Mouse (Mus musculus) hindbrain, postnatal 0 days (tissue): ENCODE results near the gene Nod2. TPM values are rescaled to one million over a fixed set of nuclear protein-coding genes. Genes with fewer than 3 reads are reported as not detected.
A peak's percentile ranks its signal among the peaks of the same experiment; 100 is the strongest.

Experiments
- ATAC-seq: fragments of 200-750 bp; cut with Nextera tagmentation; 2 replicates; pipeline ENCODE4 v1.8.0; 2017; ENCODE audit warnings: mild to moderate bottlenecking, moderate TSS enrichment, moderate library complexity
- DNase-seq: peaks from one replicate; pipeline ENCODE4 v3.0.0-alpha.2; 2015; ENCODE audit warnings: low spot score
- H3K27ac ChIP-seq: fragments of 300-500 bp; sonication (generic); 2 replicates; pipeline ENCODE4 v1.5.1; 2014; ENCODE audit warnings: mild to moderate bottlenecking
- H3K27me3 ChIP-seq: fragments of 300-500 bp; sonication (generic); 2 replicates; pipeline ENCODE4 v1.6.1; 2014; ENCODE audit warnings: low read length, mixed read lengths; ENCODE audit not compliant: insufficient read depth
- H3K36me3 ChIP-seq: fragments of 300-500 bp; sonication (generic); 2 replicates; pipeline ENCODE4 v1.6.1; 2014; ENCODE audit warnings: low read length, mixed read lengths; ENCODE audit not compliant: insufficient read depth
- H3K4me1 ChIP-seq: fragments of 300-500 bp; sonication (generic); 2 replicates; pipeline ENCODE4 v1.6.1; 2014; ENCODE audit warnings: antibody characterized with exemption, low read length, mixed read lengths; ENCODE audit not compliant: insufficient read depth
- H3K4me2 ChIP-seq: fragments of 300-500 bp; sonication (generic); 2 replicates; pipeline ENCODE4 v1.6.1; 2014; ENCODE audit warnings: low read depth, mild to moderate bottlenecking, low read length, moderate library complexity, mixed read lengths
- H3K4me3 ChIP-seq: fragments of 300-500 bp; sonication (generic); 2 replicates; pipeline ENCODE4 v1.5.1; 2014; ENCODE audit warnings: low read length
- H3K9ac ChIP-seq: fragments of 300-500 bp; sonication (generic); replicated peaks from 2 replicates; pipeline ENCODE4 v1.6.1; 2014; ENCODE audit warnings: mild to moderate bottlenecking, low read length, moderate library complexity, mixed read lengths
- H3K9me3 ChIP-seq: fragments of 300-500 bp; sonication (generic); 2 replicates; pipeline ENCODE4 v1.6.1; 2016; ENCODE audit warnings: low read length, mixed read lengths
- CTCF ChIP-seq: IDR thresholded peaks from 2 replicates; pipeline ENCODE4 v1.5.1; 2016; ENCODE audit warnings: antibody characterized with exemption, control low read depth, low read depth
- WGBS: fragments of 180-500 bp; shearing (Covaris S2); extraction: QIAGEN DNeasy Blood & Tissue Kit; methylation state at CpG from one replicate; pipeline ENCODE4 v1.1.7; 2014; 5-methylcytosine and 5-hydroxymethylcytosine counted together
- polyA plus RNA-seq: library from polyadenylated mRNA; unstranded; fragments of >200 nt; fragmentation: Nextera tagmentation; extraction: Ambion mirVana; gene quantifications from 2 replicates; pipeline ENCODE4 v1.2.1, GENCODE M21; 2015
- total RNA-seq: library from RNA; depleted of rRNA; stranded (reverse); fragments of >200 nt; gene quantifications from 2 replicates; pipeline ENCODE4 v1.2.3, GENCODE M21; 2014

Nod2 gene
- total and polyA plus RNA-seq, 2 experiments from 2014 or later, result 0.05 to 1.7 TPM

DNA sequence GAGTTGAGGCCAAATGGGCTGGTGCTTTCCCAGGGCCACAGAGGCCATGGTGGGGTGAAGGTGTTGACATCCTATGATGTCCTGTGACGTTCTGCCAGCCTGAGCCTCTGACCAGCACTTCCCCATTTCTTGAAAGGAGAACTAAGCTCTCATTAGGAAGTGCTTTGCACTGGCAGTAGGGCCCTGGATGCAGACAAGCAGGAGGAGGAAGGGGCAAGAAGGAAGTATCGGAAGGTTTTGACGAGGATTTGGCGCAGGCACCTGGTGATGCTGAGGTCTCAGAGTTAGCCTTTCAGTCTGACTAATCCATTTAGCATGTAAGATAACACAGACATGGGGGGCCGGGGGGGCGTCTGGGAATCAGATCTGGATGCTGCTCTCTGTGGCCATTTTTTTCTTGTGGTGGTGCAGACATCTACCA, 15.3 kb downstream of the Nod2 start:
- no peaks in the 10 kb centered on the region for H3K27me3 ChIP-seq
- TF ChIP-seq CTCF, result no peak
- WGBS, result 78% methylated on average over 6 of the region's 6 CpGs
- no peak overlapping the region for H3K4me2 ChIP-seq
- no peaks in the 10 kb centered on the region for H3K4me1 ChIP-seq
- no peak for DNase-seq
- H3K4me3 ChIP-seq, result no peak overlapping the region
- no peaks in the 10 kb centered on the region for H3K9me3 ChIP-seq
- H3K36me3 ChIP-seq, result no peaks in the 10 kb centered on the region
- no peak for ATAC-seq
- H3K9ac ChIP-seq, result no peak overlapping the region
- H3K27ac ChIP-seq, result no peak overlapping the region

DNA sequence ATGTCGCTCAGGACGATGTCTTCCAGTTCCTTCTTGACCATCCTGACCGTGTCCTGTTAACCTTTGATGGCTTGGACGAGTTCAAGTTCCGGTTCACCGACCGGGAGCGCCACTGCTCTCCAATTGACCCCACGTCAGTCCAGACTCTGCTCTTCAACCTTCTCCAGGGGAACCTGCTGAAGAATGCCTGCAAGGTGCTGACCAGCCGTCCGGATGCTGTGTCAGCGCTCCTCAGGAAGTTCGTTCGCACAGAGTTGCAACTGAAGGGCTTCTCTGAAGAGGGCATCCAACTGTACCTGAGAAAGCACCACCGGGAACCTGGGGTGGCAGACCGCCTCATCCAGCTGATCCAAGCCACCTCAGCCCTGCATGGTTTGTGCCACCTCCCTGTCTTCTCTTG, 17.0 kb downstream of the Nod2 start:
- 63% methylated on average over 16 of the region's 16 CpGs for WGBS
- no peaks in the 10 kb centered on the region for H3K36me3 ChIP-seq

DNA sequence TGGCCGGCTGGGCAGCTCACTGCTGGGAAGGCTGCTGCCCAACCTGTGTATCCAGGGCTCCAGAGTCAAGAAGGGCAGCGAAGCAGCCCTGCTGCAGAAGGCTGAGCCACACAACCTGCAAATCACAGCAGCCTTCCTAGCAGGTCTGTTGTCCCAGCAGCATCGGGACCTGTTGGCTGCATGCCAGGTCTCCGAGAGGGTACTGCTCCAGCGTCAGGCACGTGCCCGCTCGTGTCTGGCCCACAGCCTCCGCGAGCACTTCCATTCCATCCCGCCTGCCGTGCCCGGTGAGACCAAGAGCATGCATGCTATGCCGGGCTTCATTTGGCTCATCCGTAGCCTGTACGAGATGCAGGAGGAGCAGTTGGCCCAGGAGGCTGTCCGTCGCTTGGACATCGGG, 17.8 kb downstream of the Nod2 start:
- Histone ChIP-seq H3K27ac (no peak overlapping the region), H3K27me3 (no peaks in the 10 kb centered on the region), H3K4me2 (no peak overlapping the region), H3K4me1 (peaks cover 10% of the 10 kb centered on the region; the same call in 1 of the 2 replicates), H3K9me3 (no peaks in the 10 kb centered on the region), H3K36me3 (no peaks in the 10 kb centered on the region), H3K9ac (no peak overlapping the region), H3K4me3 (no peak overlapping the region)
- TF ChIP-seq CTCF, result no peak
- 57% methylated on average over 19 of the region's 19 CpGs for WGBS
- ATAC-seq (0 out of 2 replicates have a peak, but pooled peaks have one; percentile 13), DNase-seq (peak; percentile 43)

More for the DNA sequence above, 17.0 kb downstream of the Nod2 start:
- Histone ChIP-seq H3K4me3 (no peak overlapping the region), H3K27ac (no peak overlapping the region), H3K27me3 (no peaks in the 10 kb centered on the region), H3K9me3 (no peaks in the 10 kb centered on the region), H3K9ac (no peak overlapping the region), H3K4me1 (peaks cover 8% of the 10 kb centered on the region; the same call in 1 of the 2 replicates), H3K4me2 (no peak overlapping the region)
- TF ChIP-seq CTCF, result no peak
- ATAC-seq, result no peak
- DNase-seq, result no peak

DNA sequence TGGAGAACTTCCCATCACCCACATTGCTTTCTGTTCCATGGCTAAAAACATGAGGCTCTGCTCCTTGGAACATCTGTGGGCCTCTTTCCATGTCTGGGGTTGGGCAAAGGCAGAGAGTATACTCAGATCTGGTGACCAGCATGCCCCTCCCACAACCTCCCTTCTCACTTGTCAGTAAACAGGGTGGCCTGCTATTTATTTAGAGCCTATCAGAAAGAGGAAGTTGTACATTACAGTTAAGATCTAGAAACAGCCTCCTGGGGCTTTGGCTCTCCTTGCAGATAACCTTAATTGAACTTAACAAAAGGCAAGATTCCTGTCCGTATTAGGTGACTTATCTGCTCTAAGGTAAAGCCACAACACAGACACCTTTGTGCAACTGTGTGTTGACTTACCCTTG, 19.3 kb downstream of the Nod2 start:
- no peak for ATAC-seq
- H3K27ac ChIP-seq, result no peak overlapping the region
- no peak for TF ChIP-seq CTCF

DNA sequence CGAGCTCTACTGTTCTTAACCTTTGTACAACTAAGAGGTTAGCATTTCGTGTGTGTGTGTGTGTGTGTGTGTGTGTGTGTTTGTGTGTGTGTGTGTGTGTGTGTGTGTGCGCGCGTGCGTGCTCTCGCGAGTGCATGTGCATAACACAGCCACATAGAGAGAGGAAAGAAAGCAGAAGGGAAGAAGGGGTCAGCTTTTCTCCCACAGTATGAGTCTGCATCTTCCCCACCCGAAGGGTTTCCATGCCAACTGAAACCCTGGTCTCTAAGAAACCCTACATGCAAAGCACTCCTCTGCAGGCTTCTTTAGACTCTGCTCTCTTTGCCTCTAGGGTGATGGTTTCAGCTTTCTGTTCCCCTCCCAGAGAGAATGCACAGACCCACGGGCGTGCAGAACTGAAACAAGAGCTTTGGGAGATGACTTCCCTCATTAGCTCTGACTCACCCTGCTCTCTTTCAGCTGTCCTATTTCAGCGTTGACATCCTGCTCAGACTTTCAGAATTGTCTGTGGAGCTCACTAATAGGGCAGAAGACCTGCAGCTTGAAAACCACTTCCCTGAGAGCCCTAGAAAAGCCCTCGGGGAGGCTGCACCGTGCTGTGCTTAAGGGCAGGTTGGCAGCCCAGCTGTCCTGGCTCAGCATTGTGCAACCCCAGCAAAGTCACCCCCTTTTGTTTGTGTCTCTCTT, 21.4 kb downstream of the Nod2 start:
- Histone ChIP-seq H3K4me2 (no peak overlapping the region), H3K27me3 (no peaks in the 10 kb centered on the region), H3K9me3 (no peaks in the 10 kb centered on the region), H3K9ac (no peak overlapping the region), H3K27ac (peak overlapping the region; percentile 59; the same call in 1 of the 2 replicates), H3K4me3 (no peak overlapping the region), H3K36me3 (no peaks in the 10 kb centered on the region), H3K4me1 (peaks cover 10% of the 10 kb centered on the region; the same call in 1 of the 2 replicates)
- 25% methylated on average over 14 of the region's 14 CpGs for WGBS
- TF ChIP-seq CTCF, result no peak
- DNase-seq (peak; percentile 69), ATAC-seq (peak; percentile 88)

More for the DNA sequence above, 19.3 kb downstream of the Nod2 start:
- no peak overlapping the region for H3K4me2 ChIP-seq
- 79% methylated on average over 1 of the region's 1 CpGs for WGBS
- H3K4me1 ChIP-seq, result peaks cover 10% of the 10 kb centered on the region; the same call in 1 of the 2 replicates
- H3K9ac ChIP-seq, result no peak overlapping the region
- no peaks in the 10 kb centered on the region for H3K9me3 ChIP-seq
- DNase-seq, result no peak
- no peaks in the 10 kb centered on the region for H3K36me3 ChIP-seq
- H3K4me3 ChIP-seq, result no peak overlapping the region
- no peaks in the 10 kb centered on the region for H3K27me3 ChIP-seq

DNA sequence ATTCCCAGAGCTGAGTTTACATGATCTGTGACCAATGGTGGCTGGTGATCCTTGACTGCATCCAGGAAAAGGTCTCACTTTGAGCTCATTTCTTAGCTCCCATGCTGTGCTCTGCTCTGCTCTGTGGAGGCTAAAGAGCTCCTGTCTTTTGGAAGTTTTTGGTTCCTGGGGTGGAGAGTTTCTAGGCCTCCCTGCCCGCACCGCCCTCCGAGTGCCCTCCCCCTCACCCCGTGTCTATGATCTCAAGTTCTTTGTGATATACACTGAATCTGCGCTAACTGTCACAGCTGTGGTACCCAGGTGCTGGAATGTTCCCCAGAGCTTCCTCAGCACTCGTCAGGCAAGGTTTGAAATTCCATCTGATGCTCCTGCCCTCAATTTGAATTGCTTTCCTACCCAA, 23.7 kb downstream of the Nod2 start:
- Histone ChIP-seq H3K9me3 (no peaks in the 10 kb centered on the region), H3K4me3 (no peak overlapping the region), H3K4me1 (peaks cover 10% of the 10 kb centered on the region; the same call in 1 of the 2 replicates), H3K27ac (no peak overlapping the region), H3K27me3 (no peaks in the 10 kb centered on the region), H3K36me3 (no peaks in the 10 kb centered on the region), H3K9ac (no peak overlapping the region), H3K4me2 (no peak overlapping the region)
- no peak for ATAC-seq
- DNase-seq, result no peak
- TF ChIP-seq CTCF, result no peak
- WGBS, result 73% methylated on average over 6 of the region's 6 CpGs

DNA sequence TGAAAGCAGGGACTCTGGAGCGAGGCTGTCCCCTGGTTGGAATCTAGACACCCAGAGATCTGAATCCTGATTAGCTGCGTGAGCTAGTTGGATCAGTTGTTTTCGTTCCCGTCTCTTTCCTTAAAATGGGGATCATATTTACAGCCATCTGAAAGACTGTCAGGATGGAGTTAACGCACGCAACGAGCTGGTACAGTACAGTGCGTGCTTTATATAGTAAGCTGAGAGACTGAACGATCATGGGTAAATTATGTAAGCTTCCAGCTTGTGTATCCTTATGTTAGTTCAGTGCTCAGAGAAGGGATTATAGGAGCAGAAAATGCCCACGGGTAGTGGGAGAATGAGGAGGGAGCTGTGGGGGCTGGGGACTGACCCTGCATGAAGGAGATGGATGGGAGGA, 24.5 kb downstream of the Nod2 start:
- no peaks in the 10 kb centered on the region for H3K36me3 ChIP-seq
- H3K4me3 ChIP-seq, result no peak overlapping the region
- no peak overlapping the region for H3K9ac ChIP-seq
- no peak overlapping the region for H3K4me2 ChIP-seq
- H3K4me1 ChIP-seq, result peaks cover 10% of the 10 kb centered on the region; the same call in 1 of the 2 replicates
- H3K9me3 ChIP-seq, result no peaks in the 10 kb centered on the region
- ATAC-seq (no peak), DNase-seq (no peak)
- no peak overlapping the region for H3K27ac ChIP-seq
- H3K27me3 ChIP-seq, result no peaks in the 10 kb centered on the region
- WGBS, result 85% methylated on average over 10 of the region's 10 CpGs
- no peak for TF ChIP-seq CTCF
